Mouse (Mus musculus) forebrain, embryonic 13.5 days (tissue): ENCODE data around the gene Cacna1b. TPM values are rescaled to one million over a fixed set of nuclear protein-coding genes. Genes with fewer than 3 reads are reported as not detected.

Source experiments
- ATAC-seq: fragments of 200-750 bp; cut with Nextera tagmentation; 2 replicates; pipeline ENCODE4 v1.8.0; 2017
- H3K27ac ChIP-seq: fragments of 300-500 bp; sonication (generic); 2 replicates; pipeline ENCODE4 v1.5.1; 2015; ENCODE audit warnings: inconsistent platforms, mild to moderate bottlenecking, moderate library complexity
- H3K27me3 ChIP-seq: fragments of 300-500 bp; sonication (generic); 2 replicates; pipeline ENCODE4 v1.6.1; 2015; ENCODE audit warnings: mild to moderate bottlenecking, inconsistent platforms
- H3K36me3 ChIP-seq: fragments of 300-500 bp; sonication (generic); 2 replicates; pipeline ENCODE4 v1.6.1; 2015; ENCODE audit warnings: mild to moderate bottlenecking, inconsistent platforms; ENCODE audit not compliant: poor library complexity, severe bottlenecking
- H3K4me1 ChIP-seq: fragments of 300-500 bp; sonication (generic); 2 replicates; pipeline ENCODE4 v1.6.1; 2015; ENCODE audit warnings: inconsistent platforms
- H3K4me2 ChIP-seq: fragments of 300-500 bp; sonication (generic); 2 replicates; pipeline ENCODE4 v1.6.1; 2015; ENCODE audit warnings: inconsistent platforms, mild to moderate bottlenecking, moderate library complexity
- H3K4me3 ChIP-seq: fragments of 300-500 bp; sonication (generic); 2 replicates; pipeline ENCODE4 v1.5.1; 2015; ENCODE audit warnings: mild to moderate bottlenecking, inconsistent platforms
- H3K9ac ChIP-seq: fragments of 300-500 bp; sonication (generic); 2 replicates; pipeline ENCODE4 v1.6.1; 2015; ENCODE audit warnings: mild to moderate bottlenecking, inconsistent platforms
- H3K9me3 ChIP-seq: fragments of 300-500 bp; sonication (generic); replicated peaks from 2 replicates; pipeline ENCODE4 v1.6.1; 2016; ENCODE audit warnings: inconsistent platforms
- WGBS: fragments of 180-500 bp; shearing (Covaris S2); methylation state at CpG from one replicate; pipeline ENCODE4 v1.1.7; 2015; 5-methylcytosine and 5-hydroxymethylcytosine counted together
- polyA plus RNA-seq: library from polyadenylated mRNA; unstranded; fragments of >200 nt; fragmentation: Nextera tagmentation; extraction: Ambion mirVana; gene quantifications from 2 replicates; pipeline ENCODE4 v1.2.1, GENCODE M21; 2015

Gene Cacna1b
- polyA plus RNA-seq: 4.5 and 5.6 TPM in 2 replicates

DNA sequence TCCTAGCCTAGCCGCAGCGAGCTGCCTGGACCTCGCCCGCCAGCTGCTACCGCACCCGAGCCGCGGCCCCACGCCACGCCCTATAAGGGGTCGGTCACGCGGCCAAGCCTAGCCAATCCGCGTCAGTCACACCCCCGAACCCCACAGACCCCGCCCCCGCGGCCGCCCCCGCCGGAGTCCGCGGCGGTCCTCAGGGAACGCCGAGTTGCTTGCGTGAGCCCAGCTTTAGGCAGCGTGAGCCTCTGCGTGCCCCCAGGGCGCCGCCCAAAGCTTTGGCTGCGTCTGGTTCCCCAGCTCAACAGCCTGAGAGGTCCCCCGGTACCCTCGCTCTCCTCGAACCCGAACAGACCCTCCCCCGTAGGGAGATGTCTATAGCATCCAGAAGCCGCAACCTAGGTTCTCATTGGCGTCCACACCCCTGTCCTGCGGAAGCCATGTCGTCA, at the start of gene Cacna1b:
Cacna1b (minus strand) TSS at position 38 of the 443 bp plus-strand sequence.
- 1% methylated on average over 42 of the region's 42 CpGs for WGBS
- ATAC-seq: peak; percentile 94
- Histone ChIP-seq H3K9me3 (no peaks in the 10 kb centered on the region), H3K4me3 (peak within 1 kb of the TSS; percentile 70), H3K27me3 (peaks cover 22% of the 10 kb centered on the region), H3K9ac (peak within 1 kb of the TSS; percentile 76), H3K36me3 (no peaks in the 10 kb centered on the region), H3K4me2 (peak within 1 kb of the TSS; percentile 98), H3K27ac (peak within 1 kb of the TSS; percentile 68), H3K4me1 (peaks cover 19% of the 10 kb centered on the region)

DNA sequence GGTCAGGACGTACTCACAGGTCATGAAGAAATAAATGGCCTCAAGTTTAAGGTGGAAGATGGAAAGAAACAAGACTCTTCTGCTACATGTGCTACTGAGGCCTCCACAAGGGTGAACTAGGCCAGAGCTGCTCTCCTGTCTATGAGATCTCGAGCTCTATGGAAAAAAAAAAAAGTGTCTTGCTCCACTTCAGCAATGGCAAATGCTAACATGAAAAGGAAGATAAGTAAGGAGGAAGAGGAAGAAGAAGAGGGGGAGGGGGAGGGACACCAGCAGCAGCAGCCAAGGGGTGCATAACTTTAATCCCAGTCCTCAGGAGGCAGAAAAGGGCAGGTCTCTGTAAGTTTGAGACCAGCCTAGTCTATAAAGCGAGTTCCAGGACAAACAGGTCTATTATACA, 46.8 kb upstream of the Cacna1b start:
- no peak for ATAC-seq
- no peak overlapping the region for H3K4me3 ChIP-seq
- H3K4me2 ChIP-seq: no peak overlapping the region
- no peaks in the 10 kb centered on the region for H3K4me1 ChIP-seq
- H3K27ac ChIP-seq: no peak overlapping the region
- peaks cover 90% of the 10 kb centered on the region for H3K36me3 ChIP-seq
- no peaks in the 10 kb centered on the region for H3K27me3 ChIP-seq
- WGBS: 90% methylated on average over 3 of the region's 3 CpGs
- no peak overlapping the region for H3K9ac ChIP-seq
- H3K9me3 ChIP-seq: no peaks in the 10 kb centered on the region

DNA sequence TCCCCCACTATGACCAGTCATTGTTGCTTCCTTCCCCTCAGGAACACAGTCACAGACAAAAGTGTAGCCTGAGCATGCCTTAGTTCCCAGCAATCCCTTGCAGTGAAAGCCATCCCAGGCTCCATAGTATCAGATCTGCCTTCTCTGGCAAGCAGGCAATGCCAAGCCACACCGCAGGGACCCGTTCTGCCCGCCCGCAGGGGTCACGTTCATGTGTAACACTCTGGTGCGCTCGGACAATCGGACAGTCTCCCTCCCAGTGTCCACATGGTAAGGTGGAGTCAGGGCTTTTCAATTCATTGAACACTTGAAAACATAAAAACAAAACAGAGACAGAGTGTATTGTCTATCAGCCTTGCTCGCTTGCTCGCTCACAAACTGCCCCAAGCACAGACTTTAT, 44.7 kb upstream of the Cacna1b start:
- Histone ChIP-seq H3K27ac (no peak overlapping the region), H3K9me3 (no peaks in the 10 kb centered on the region), H3K9ac (no peak overlapping the region), H3K4me1 (no peaks in the 10 kb centered on the region), H3K27me3 (no peaks in the 10 kb centered on the region), H3K4me2 (no peak overlapping the region), H3K4me3 (no peak overlapping the region), H3K36me3 (peaks cover 92% of the 10 kb centered on the region)
- ATAC-seq: no peak
- WGBS: 85% methylated on average over 10 of the region's 10 CpGs

DNA sequence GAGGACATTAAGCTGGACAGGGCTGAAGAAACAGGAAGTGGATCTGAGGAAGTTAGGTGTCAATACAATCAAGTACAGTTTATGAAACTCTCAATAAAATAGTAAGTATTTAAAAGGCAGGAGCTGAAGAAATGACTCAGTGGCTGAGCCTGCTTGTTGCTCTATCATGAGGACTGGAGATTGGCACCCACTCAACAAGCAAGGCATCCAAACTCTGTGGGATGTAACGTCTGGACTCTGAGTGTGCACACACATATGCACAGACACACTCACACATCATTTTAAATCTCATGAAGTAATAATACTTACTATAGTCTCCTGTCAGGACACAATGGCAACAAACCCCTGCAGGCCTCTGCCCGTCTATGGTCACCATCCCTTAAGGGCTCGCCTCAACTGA, 44.1 kb upstream of the Cacna1b start:
- WGBS: 90% methylated on average over 3 of the region's 3 CpGs
- Histone ChIP-seq H3K4me1 (no peaks in the 10 kb centered on the region), H3K9me3 (no peaks in the 10 kb centered on the region), H3K4me3 (no peak overlapping the region), H3K36me3 (peaks cover 92% of the 10 kb centered on the region), H3K27ac (no peak overlapping the region), H3K4me2 (no peak overlapping the region), H3K27me3 (no peaks in the 10 kb centered on the region), H3K9ac (no peak overlapping the region)
- no peak for ATAC-seq

DNA sequence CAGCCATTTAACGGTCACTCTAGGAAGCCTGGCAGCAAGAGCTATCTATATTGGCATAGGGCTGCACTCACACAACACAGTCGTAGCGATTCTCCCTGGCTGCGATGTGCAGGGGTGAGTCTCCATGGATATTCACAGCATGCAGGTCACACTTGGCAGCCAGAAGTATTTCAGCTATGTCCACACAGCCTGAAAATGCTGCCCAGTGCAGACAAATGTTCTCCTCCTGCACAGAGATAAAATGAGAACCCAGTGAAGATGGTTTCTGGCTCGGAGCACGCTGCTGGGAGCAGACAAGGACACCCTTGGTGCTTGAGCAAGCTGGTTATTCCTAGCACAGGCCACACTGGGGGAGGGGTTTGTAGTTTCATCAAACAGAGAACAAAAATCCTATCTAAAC, 43.2 kb upstream of the Cacna1b start:
- Histone ChIP-seq H3K27ac (no peak overlapping the region), H3K4me1 (no peaks in the 10 kb centered on the region), H3K9me3 (no peaks in the 10 kb centered on the region), H3K9ac (no peak overlapping the region), H3K27me3 (no peaks in the 10 kb centered on the region), H3K36me3 (peaks cover 94% of the 10 kb centered on the region), H3K4me2 (no peak overlapping the region), H3K4me3 (no peak overlapping the region)
- no peak for ATAC-seq
- WGBS: 96% methylated on average over 6 of the region's 6 CpGs

DNA sequence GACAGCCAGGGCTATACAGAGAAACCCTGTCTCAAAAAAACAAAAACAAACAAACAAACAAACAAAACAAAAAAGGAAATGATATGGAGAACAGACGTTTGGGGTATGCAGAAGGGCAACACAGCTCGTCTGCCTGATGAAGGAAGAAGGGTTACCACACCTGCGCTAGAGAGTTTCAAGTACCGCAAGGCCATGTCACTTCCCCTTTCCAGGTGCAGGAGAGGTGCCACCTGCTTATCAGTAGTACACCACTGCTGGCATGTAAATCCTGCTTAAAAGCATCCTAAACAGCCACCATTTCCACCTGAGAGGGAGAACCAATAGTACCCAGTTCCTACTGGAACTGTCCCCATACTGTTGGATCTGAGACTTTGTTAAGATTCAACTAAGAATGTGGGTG, 42.7 kb upstream of the Cacna1b start:
- 94% methylated on average over 4 of the region's 4 CpGs for WGBS

DNA sequence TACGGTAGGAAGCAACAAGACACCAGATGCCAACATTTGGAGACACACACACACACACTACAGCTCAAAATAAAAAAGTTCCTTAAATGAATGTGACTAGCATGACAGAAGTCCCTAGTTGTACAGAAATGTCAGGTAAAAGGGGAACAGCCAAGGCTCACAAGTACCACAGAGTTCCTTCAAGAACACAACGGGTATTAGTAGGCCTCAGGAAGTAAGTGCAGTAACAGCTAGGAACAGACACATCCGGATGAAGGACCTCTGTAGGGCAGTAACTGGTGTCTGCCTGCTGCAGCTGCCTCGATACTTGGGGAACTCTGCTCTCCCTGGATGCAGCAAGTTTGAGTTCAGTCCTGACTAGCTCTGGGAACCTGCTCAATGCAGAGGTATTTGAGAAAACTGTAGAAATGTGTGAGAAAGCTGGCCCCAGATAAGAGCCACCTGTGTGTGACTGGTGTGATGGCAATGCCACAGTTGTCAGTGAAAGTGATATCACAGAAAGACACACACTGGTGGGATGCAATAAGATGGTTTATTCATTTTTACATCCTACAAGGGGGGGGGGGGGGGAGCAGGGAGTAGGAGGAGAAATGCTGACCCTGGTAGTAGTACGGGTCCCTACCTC, 34.0 kb upstream of the Cacna1b start:
- Histone ChIP-seq H3K9ac (no peak overlapping the region), H3K4me1 (no peaks in the 10 kb centered on the region), H3K27me3 (no peaks in the 10 kb centered on the region), H3K36me3 (peaks cover 96% of the 10 kb centered on the region), H3K4me3 (no peak overlapping the region), H3K9me3 (no peaks in the 10 kb centered on the region), H3K27ac (no peak overlapping the region), H3K4me2 (no peak overlapping the region)
- no peak for ATAC-seq
- 91% methylated on average over 5 of the region's 5 CpGs for WGBS

More for the DNA sequence above, 42.7 kb upstream of the Cacna1b start:
- Histone ChIP-seq H3K27ac (no peak overlapping the region), H3K4me2 (no peak overlapping the region), H3K4me3 (no peak overlapping the region), H3K27me3 (no peaks in the 10 kb centered on the region), H3K36me3 (peaks cover 94% of the 10 kb centered on the region), H3K4me1 (no peaks in the 10 kb centered on the region), H3K9ac (no peak overlapping the region), H3K9me3 (no peaks in the 10 kb centered on the region)
- ATAC-seq: no peak

DNA sequence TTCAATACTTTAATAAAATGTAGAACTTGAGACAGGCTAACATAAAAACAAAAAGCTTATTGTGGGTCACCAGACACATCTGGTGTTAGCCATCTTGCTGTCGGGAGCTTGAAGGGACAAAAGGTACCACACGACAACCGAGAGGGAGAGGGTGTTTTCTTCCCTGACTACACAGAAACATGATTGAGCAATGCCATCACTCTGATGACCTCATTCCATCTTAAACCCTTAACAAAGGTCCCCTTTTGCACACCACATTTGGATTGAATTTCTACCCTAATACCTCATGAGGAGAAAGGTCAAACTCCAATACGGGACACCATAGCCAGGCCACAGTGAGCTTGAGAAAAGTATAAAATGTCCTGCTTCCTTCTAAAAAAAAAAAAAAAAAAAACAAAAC, 24.3 kb upstream of the Cacna1b start:
- Histone ChIP-seq H3K9ac (no peak overlapping the region), H3K27ac (no peak overlapping the region), H3K27me3 (no peaks in the 10 kb centered on the region), H3K9me3 (no peaks in the 10 kb centered on the region), H3K4me1 (no peaks in the 10 kb centered on the region), H3K36me3 (peaks cover 35% of the 10 kb centered on the region), H3K4me3 (no peak overlapping the region), H3K4me2 (no peak overlapping the region)
- no peak for ATAC-seq
- WGBS: 53% methylated on average over 4 of the region's 4 CpGs

DNA sequence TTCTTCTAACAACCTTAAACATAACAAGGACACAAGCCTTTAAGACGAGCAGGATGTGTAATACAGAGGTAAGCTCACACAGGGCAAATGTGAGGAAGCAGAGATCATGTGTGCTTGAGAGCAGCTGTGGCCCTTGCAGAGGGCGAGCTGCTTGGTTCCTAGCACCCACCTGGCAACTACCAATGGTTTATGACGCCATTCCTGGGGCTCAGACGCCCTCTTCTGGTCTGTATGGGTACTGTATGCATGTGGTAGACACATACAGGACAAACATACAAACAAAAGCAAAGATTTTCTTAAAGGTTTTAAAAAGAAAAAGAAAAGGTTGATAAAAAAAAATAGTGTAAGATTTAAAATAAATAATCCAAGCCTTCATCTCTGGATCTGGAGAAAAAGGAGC, 18.3 kb upstream of the Cacna1b start:
- no peak overlapping the region for H3K4me3 ChIP-seq
- no peak for ATAC-seq
- 61% methylated on average over 4 of the region's 4 CpGs for WGBS

DNA sequence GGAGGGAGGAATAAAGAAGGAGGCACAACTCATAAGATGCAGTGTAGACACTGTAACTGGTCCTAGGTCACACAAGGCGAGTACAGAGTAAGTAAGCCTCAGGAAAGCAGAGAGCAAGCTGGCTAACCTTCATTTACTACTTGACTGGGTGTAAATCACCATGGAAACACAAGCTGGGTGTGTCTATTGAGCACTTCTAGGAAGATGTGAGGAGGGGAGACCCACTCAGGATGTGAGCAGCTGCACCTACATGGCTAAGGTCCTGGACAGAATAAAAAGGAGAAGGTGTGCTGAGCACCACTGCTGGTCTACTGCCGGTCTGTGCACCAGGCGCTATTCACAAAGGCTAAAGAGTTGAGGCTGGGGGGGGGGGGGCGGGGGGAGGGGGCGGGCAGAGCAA, 13.9 kb upstream of the Cacna1b start:
- WGBS: 12% methylated on average over 3 of the region's 5 CpGs
- no peak overlapping the region for H3K9ac ChIP-seq
- no peaks in the 10 kb centered on the region for H3K36me3 ChIP-seq
- H3K27ac ChIP-seq: no peak overlapping the region
- no peaks in the 10 kb centered on the region; the same call in 1 of the 2 replicates for H3K9me3 ChIP-seq
- peak; percentile 21; the same call in 1 of the 2 replicates for ATAC-seq
- H3K4me3 ChIP-seq: no peak overlapping the region
- no peaks in the 10 kb centered on the region for H3K4me1 ChIP-seq
- H3K27me3 ChIP-seq: no peaks in the 10 kb centered on the region
- H3K4me2 ChIP-seq: no peak overlapping the region

More for the DNA sequence above, 18.3 kb upstream of the Cacna1b start:
- H3K9ac ChIP-seq: no peak overlapping the region
- H3K9me3 ChIP-seq: no peaks in the 10 kb centered on the region; the same call in 1 of the 2 replicates
- H3K27ac ChIP-seq: no peak overlapping the region
- H3K4me2 ChIP-seq: no peak overlapping the region
- H3K27me3 ChIP-seq: no peaks in the 10 kb centered on the region
- no peaks in the 10 kb centered on the region for H3K4me1 ChIP-seq
- no peaks in the 10 kb centered on the region for H3K36me3 ChIP-seq

DNA sequence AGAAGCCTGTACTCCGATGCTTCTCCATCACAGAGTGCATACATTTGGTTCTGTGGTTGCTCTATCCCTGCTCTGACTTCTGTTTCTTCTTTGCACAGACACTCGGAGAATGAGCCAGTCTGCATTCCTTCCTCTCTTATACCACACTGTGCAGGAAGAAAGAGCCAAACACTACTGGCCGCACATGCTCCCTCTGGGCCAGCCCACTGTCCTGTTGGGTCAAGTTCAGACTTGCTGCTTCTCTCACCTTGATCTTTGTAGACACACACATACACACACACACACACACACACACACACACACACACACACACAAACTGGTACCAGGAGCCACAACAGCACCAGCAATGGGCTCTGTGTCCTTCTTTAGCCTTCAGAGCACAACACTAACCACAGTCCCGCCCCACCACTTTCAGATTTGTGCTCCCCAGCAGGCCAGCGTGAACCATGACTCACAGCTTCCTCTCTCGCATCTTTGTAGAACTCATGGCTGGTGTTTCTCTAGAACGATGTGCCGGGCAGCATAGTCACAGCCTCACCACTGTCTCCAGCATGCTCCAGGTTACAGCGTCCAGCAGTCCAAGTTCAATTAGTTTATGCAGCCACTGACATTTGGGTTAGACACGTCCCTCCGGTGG, 13.1 kb upstream of the Cacna1b start:
- Histone ChIP-seq H3K4me3 (no peak overlapping the region), H3K4me1 (no peaks in the 10 kb centered on the region), H3K9ac (no peak overlapping the region), H3K9me3 (no peaks in the 10 kb centered on the region), H3K27ac (no peak overlapping the region), H3K4me2 (no peak overlapping the region), H3K36me3 (no peaks in the 10 kb centered on the region), H3K27me3 (no peaks in the 10 kb centered on the region)
- WGBS: 83% methylated on average over 11 of the region's 11 CpGs
- no peak for ATAC-seq

DNA sequence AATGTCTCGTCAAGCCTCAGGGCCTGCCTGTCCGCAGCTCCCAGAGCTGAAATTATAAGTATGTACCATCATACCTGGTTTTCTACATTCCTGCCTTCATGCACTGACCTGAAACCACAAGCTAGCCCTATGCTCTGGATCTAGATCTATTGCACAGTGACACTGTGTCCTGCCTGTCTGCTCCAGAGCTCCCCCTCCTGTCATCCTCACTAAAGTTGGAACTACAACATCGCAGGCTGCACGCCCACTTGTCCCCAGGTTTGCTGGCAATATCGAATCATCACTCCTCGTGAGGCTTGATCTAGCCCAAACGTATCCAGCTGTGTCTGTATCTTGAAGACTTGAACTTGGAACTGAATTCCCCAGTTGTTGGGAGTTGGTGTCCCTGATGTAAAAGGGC, 11.9 kb upstream of the Cacna1b start:
- H3K36me3 ChIP-seq: no peaks in the 10 kb centered on the region

More for the DNA sequence above, 11.9 kb upstream of the Cacna1b start:
- Histone ChIP-seq H3K4me2 (no peak overlapping the region), H3K27me3 (no peaks in the 10 kb centered on the region), H3K4me3 (no peak overlapping the region), H3K9ac (no peak overlapping the region), H3K4me1 (no peaks in the 10 kb centered on the region), H3K9me3 (no peaks in the 10 kb centered on the region), H3K27ac (no peak overlapping the region)
- WGBS: 72% methylated on average over 7 of the region's 7 CpGs
- no peak for ATAC-seq
